Mouse (Mus musculus) embryonic facial prominence, embryonic 14.5 days (tissue): ENCODE measurements at regions not wholly inside any gene's neighbourhood (a gene's known extent, or its start where the extent isn't known, plus 50 kb on each side); places are given as distances from the start of the nearest gene placed in this dataset.
A peak's percentile ranks its signal among the peaks of the same experiment; 100 is the strongest.

Source experiments
- ATAC-seq: fragments of 200-750 bp; cut with Nextera tagmentation; 2 replicates; pipeline ENCODE4 v1.8.0; 2017; ENCODE audit warnings: low read depth, moderate number of reproducible peaks, moderate TSS enrichment
- DNase-seq: peaks from one replicate; pipeline ENCODE4 v3.0.0-alpha.2; 2015; ENCODE audit warnings: low spot score
- H3K27ac ChIP-seq: fragments of 300-500 bp; sonication (generic); replicated peaks from 2 replicates; pipeline ENCODE4 v1.5.1; 2014; ENCODE audit warnings: low read depth, mild to moderate bottlenecking, low read length, moderate library complexity
- H3K27me3 ChIP-seq: fragments of 300-500 bp; sonication (generic); replicated peaks from 2 replicates; pipeline ENCODE4 v1.6.1; 2014; ENCODE audit warnings: low read length; ENCODE audit not compliant: control insufficient read depth, insufficient read depth
- H3K36me3 ChIP-seq: fragments of 300-500 bp; sonication (generic); 2 replicates; pipeline ENCODE4 v1.6.1; 2014; ENCODE audit warnings: low read length, mixed read lengths; ENCODE audit not compliant: control insufficient read depth, insufficient read depth
- H3K4me1 ChIP-seq: fragments of 300-500 bp; sonication (generic); 2 replicates; pipeline ENCODE4 v1.6.1; 2014; ENCODE audit warnings: antibody characterized with exemption, low read length; ENCODE audit not compliant: control insufficient read depth, insufficient read depth
- H3K4me2 ChIP-seq: fragments of 300-500 bp; sonication (generic); 2 replicates; pipeline ENCODE4 v1.6.1; 2014; ENCODE audit warnings: low read depth, mild to moderate bottlenecking, low read length, moderate library complexity, mixed read lengths
- H3K4me3 ChIP-seq: fragments of 300-500 bp; sonication (generic); 2 replicates; pipeline ENCODE4 v1.5.1; 2014; ENCODE audit warnings: low read depth, mild to moderate bottlenecking, low read length
- H3K9ac ChIP-seq: fragments of 300-500 bp; sonication (generic); 2 replicates; pipeline ENCODE4 v1.6.1; 2014; ENCODE audit warnings: low read depth, mild to moderate bottlenecking, low read length, moderate library complexity, mixed read lengths
- H3K9me3 ChIP-seq: fragments of 300-500 bp; sonication (generic); 2 replicates; pipeline ENCODE4 v1.6.1; 2016; ENCODE audit warnings: low read length; ENCODE audit not compliant: control insufficient read depth
- WGBS: fragments of 180-500 bp; shearing (Covaris S2); extraction: QIAGEN DNeasy Blood & Tissue Kit; methylation state at CpG from one replicate; pipeline ENCODE4 v1.1.7; 2014; 5-methylcytosine and 5-hydroxymethylcytosine counted together

DNA sequence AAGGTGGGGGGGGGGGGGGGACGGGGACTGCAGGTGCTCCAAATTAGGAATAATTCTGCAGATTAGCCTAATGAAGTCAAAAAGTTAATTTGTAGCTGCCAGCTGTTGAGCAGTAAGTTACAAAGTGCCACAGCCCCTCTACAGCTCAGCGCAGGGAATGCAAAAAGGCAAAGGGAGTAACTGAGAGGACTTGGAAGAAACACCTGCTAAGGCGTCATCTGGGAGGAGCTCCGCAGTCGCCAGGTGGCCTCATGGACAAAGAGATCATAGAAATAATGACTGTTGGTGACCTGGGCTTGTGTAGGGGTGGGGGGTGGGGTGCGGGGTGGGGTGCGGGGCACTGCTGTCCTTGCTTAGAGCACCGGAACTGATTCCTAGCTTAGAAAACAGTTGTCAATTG lies 1147.1 kb downstream of the Poteg start:
- ATAC-seq: 0 out of 2 replicates have a peak, but pooled peaks have one; percentile 55
- no peak overlapping the region for H3K4me2 ChIP-seq
- WGBS: 40% methylated on average over 7 of the region's 8 CpGs

DNA sequence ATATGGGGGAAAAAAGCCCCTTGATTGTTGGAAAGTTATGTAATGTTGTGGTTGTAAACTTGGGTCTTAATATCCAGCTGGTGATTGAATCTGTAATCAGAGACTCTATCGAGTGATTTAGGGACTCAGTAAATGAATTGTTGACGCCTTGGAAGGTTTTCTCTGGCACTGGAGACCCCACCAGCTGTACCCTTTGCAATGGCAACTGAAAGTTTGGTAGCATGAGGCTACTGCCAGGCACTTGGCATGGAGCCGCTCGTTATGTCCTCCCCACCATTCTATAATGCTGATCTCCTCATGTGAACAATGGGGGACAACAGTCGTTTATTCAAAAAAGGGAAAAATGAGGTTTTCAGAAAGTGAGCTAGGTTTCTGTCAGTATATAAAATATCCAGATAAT lies 1148.4 kb downstream of the Poteg start:
- Histone ChIP-seq H3K9me3 (no peaks in the 10 kb centered on the region), H3K9ac (no peak overlapping the region), H3K4me3 (no peak overlapping the region), H3K4me2 (no peak overlapping the region), H3K27ac (no peak overlapping the region), H3K27me3 (no peaks in the 10 kb centered on the region), H3K4me1 (no peaks in the 10 kb centered on the region), H3K36me3 (no peaks in the 10 kb centered on the region)
- DNase-seq (no peak), ATAC-seq (no peak)
- 84% methylated on average over 5 of the region's 5 CpGs for WGBS

More for the DNA sequence above, 1147.1 kb downstream of the Poteg start:
- no peak overlapping the region for H3K27ac ChIP-seq
- H3K4me3 ChIP-seq: no peak overlapping the region
- no peaks in the 10 kb centered on the region for H3K9me3 ChIP-seq
- H3K36me3 ChIP-seq: no peaks in the 10 kb centered on the region
- H3K9ac ChIP-seq: no peak overlapping the region
- no peak for DNase-seq
- no peaks in the 10 kb centered on the region for H3K4me1 ChIP-seq
- no peaks in the 10 kb centered on the region for H3K27me3 ChIP-seq
